Mouse (Mus musculus) intestine, embryonic 14.5 days (tissue): ENCODE measurements at regions not wholly inside any gene's neighbourhood (a gene's known extent, or its start where the extent isn't known, plus 50 kb on each side); places are given as distances from the start of the nearest gene placed in this dataset.

Experiments
- ATAC-seq: fragments of 200-750 bp; cut with Nextera tagmentation; replicated peaks from 2 replicates; pipeline ENCODE4 v1.8.0; 2017; ENCODE audit warnings: low read depth, moderate number of reproducible peaks, moderate TSS enrichment, moderate library complexity; ENCODE audit not compliant: low FRiP score, low TSS enrichment
- DNase-seq: peaks from one replicate; pipeline ENCODE4 v3.0.0-alpha.2; 2018; ENCODE audit warnings: low spot score
- H3K27ac ChIP-seq: fragments of 300-500 bp; sonication (generic); 2 replicates; pipeline ENCODE4 v1.5.1; 2014; ENCODE audit warnings: low read depth, mild to moderate bottlenecking, control low read depth
- H3K27me3 ChIP-seq: fragments of 300-500 bp; sonication (generic); replicated peaks from 2 replicates; pipeline ENCODE4 v1.6.1; 2014; ENCODE audit warnings: low read length, control low read depth; ENCODE audit not compliant: control insufficient read depth, insufficient read depth
- H3K36me3 ChIP-seq: fragments of 300-500 bp; sonication (generic); 2 replicates; pipeline ENCODE4 v1.6.1; 2014; ENCODE audit warnings: low read length, control low read depth; ENCODE audit not compliant: control insufficient read depth, insufficient read depth
- H3K4me1 ChIP-seq: fragments of 300-500 bp; sonication (generic); replicated peaks from 2 replicates; pipeline ENCODE4 v1.6.1; 2014; ENCODE audit warnings: low read length, control low read depth, mixed read lengths; ENCODE audit not compliant: control insufficient read depth, insufficient read depth
- H3K4me2 ChIP-seq: fragments of 300-500 bp; sonication (generic); 2 replicates; pipeline ENCODE4 v1.6.1; 2014; ENCODE audit warnings: low read length
- H3K4me3 ChIP-seq: fragments of 300-500 bp; sonication (generic); 2 replicates; pipeline ENCODE4 v1.5.1; 2014; ENCODE audit warnings: low read depth, low read length, control low read depth, mixed read lengths
- H3K9ac ChIP-seq: fragments of 300-500 bp; sonication (generic); 2 replicates; pipeline ENCODE4 v1.6.1; 2014; ENCODE audit warnings: mild to moderate bottlenecking, low read length
- H3K9me3 ChIP-seq: fragments of 300-500 bp; sonication (generic); 2 replicates; pipeline ENCODE4 v1.6.1; 2016; ENCODE audit warnings: low read length, control low read depth; ENCODE audit not compliant: control insufficient read depth
- WGBS: fragments of 180-500 bp; shearing (Covaris S2); extraction: QIAGEN DNeasy Blood & Tissue Kit; methylation state at CpG from one replicate; pipeline ENCODE4 v1.1.7; 2014; 5-methylcytosine and 5-hydroxymethylcytosine counted together

- DNase-seq (no peak), ATAC-seq (no peak)
Measured at GRCm38 (mm10) chr12:30647511-30647910, 63.3 kb downstream of the Tmem18 start.

GRCm38 (mm10) chr12:30651506-30651905 lies 67.3 kb downstream of the Tmem18 start:
- Histone ChIP-seq H3K27me3 (no peaks in the 10 kb centered on the region), H3K36me3 (no peaks in the 10 kb centered on the region), H3K27ac (no peak overlapping the region), H3K4me1 (no peaks in the 10 kb centered on the region), H3K9ac (no peak overlapping the region), H3K4me3 (no peak overlapping the region), H3K9me3 (no peaks in the 10 kb centered on the region), H3K4me2 (no peak overlapping the region)
- WGBS: 81% methylated on average over 1 of the region's 1 CpGs
- ATAC-seq: no peak
- no peak for DNase-seq

More at GRCm38 (mm10) chr12:30647511-30647910, 63.3 kb downstream of the Tmem18 start:
- H3K9me3 ChIP-seq: no peaks in the 10 kb centered on the region
- no peak overlapping the region for H3K9ac ChIP-seq
- no peaks in the 10 kb centered on the region for H3K27me3 ChIP-seq
- no peak overlapping the region for H3K27ac ChIP-seq
- no peaks in the 10 kb centered on the region for H3K36me3 ChIP-seq
- 45% methylated on average over 3 of the region's 3 CpGs for WGBS
- H3K4me2 ChIP-seq: no peak overlapping the region
- no peaks in the 10 kb centered on the region for H3K4me1 ChIP-seq
- H3K4me3 ChIP-seq: no peak overlapping the region

- Histone ChIP-seq H3K4me1 (no peaks in the 10 kb centered on the region), H3K9me3 (no peaks in the 10 kb centered on the region), H3K4me2 (no peak overlapping the region), H3K4me3 (no peak overlapping the region), H3K9ac (no peak overlapping the region), H3K27ac (no peak overlapping the region), H3K36me3 (no peaks in the 10 kb centered on the region), H3K27me3 (no peaks in the 10 kb centered on the region)
- no peak for DNase-seq
- no peak for ATAC-seq
- WGBS: 55% methylated on average over 5 of the region's 5 CpGs
Measured at GRCm38 (mm10) chr12:30654347-30655075, 70.3 kb downstream of the Tmem18 start.

GRCm38 (mm10) chr12:30655076-30655421 lies 70.8 kb downstream of the Tmem18 start:
- Histone ChIP-seq H3K27ac (no peak overlapping the region), H3K36me3 (no peaks in the 10 kb centered on the region), H3K9me3 (no peaks in the 10 kb centered on the region), H3K9ac (no peak overlapping the region), H3K4me1 (no peaks in the 10 kb centered on the region), H3K4me2 (no peak overlapping the region), H3K4me3 (no peak overlapping the region), H3K27me3 (no peaks in the 10 kb centered on the region)
- ATAC-seq (no peak), DNase-seq (no peak)
- 88% methylated on average over 1 of the region's 1 CpGs for WGBS

GRCm38 (mm10) chr12:30678826-30679225 lies 94.6 kb downstream of the Tmem18 start:
- H3K27ac ChIP-seq: no peak overlapping the region
- no peaks in the 10 kb centered on the region for H3K9me3 ChIP-seq
- no peaks in the 10 kb centered on the region for H3K36me3 ChIP-seq
- H3K4me2 ChIP-seq: no peak overlapping the region
- H3K4me3 ChIP-seq: no peak overlapping the region
- 77% methylated on average over 2 of the region's 2 CpGs for WGBS
- no peak overlapping the region for H3K9ac ChIP-seq
- ATAC-seq (no peak), DNase-seq (no peak)
- no peaks in the 10 kb centered on the region for H3K4me1 ChIP-seq
- H3K27me3 ChIP-seq: no peaks in the 10 kb centered on the region

- Histone ChIP-seq H3K4me1 (no peaks in the 10 kb centered on the region), H3K27ac (no peak overlapping the region), H3K36me3 (no peaks in the 10 kb centered on the region), H3K4me3 (no peak overlapping the region), H3K27me3 (no peaks in the 10 kb centered on the region), H3K9ac (no peak overlapping the region), H3K9me3 (no peaks in the 10 kb centered on the region), H3K4me2 (no peak overlapping the region)
- whole genome bisulfite sequencing: 60% methylated on average over 4 of the region's 4 CpGs
- ATAC-seq: no peak
- DNase-seq: no peak
Measured at GRCm38 (mm10) chr12:30690038-30690437, 105.8 kb downstream of the Tmem18 start.

GRCm38 (mm10) chr12:30693540-30693939 lies 109.3 kb downstream of the Tmem18 start:
- H3K4me2 ChIP-seq: no peak overlapping the region
- no peak overlapping the region for H3K4me3 ChIP-seq
- H3K27me3 ChIP-seq: no peaks in the 10 kb centered on the region
- ATAC-seq (no peak), DNase-seq (no peak)
- H3K27ac ChIP-seq: no peak overlapping the region
- no peaks in the 10 kb centered on the region for H3K36me3 ChIP-seq
- no peaks in the 10 kb centered on the region for H3K9me3 ChIP-seq
- H3K9ac ChIP-seq: no peak overlapping the region
- WGBS: 46% methylated on average over 3 of the region's 3 CpGs
- H3K4me1 ChIP-seq: no peaks in the 10 kb centered on the region

- Histone ChIP-seq H3K36me3 (no peaks in the 10 kb centered on the region), H3K9me3 (no peaks in the 10 kb centered on the region), H3K27ac (no peak overlapping the region), H3K27me3 (no peaks in the 10 kb centered on the region), H3K9ac (no peak overlapping the region), H3K4me2 (no peak overlapping the region), H3K4me3 (no peak overlapping the region), H3K4me1 (no peaks in the 10 kb centered on the region)
- DNase-seq (no peak), ATAC-seq (no peak)
- 71% methylated on average over 6 of the region's 6 CpGs for WGBS
Measured at GRCm38 (mm10) chr12:30698256-30698655, 114.0 kb downstream of the Tmem18 start.

GRCm38 (mm10) chr12:30703691-30704090 lies 119.5 kb downstream of the Tmem18 start:
- H3K4me2 ChIP-seq: no peak overlapping the region
- no peak overlapping the region for H3K4me3 ChIP-seq
- H3K9ac ChIP-seq: no peak overlapping the region
- no peaks in the 10 kb centered on the region for H3K27me3 ChIP-seq
- H3K4me1 ChIP-seq: no peaks in the 10 kb centered on the region
- ATAC-seq (no peak), DNase-seq (no peak)
- no peak overlapping the region for H3K27ac ChIP-seq
- 87% methylated on average over 3 of the region's 3 CpGs for WGBS
- no peaks in the 10 kb centered on the region for H3K36me3 ChIP-seq
- H3K9me3 ChIP-seq: no peaks in the 10 kb centered on the region
